Mouse (Mus musculus): ENCODE results near the gene Clca1. TPM values are rescaled to one million over a fixed set of nuclear protein-coding genes. Genes with fewer than 3 reads are reported as not detected.
"Not testable (repeated sequence)": the region's sequence is repeated elsewhere in the genome, so short reads cannot be mapped to it uniquely, and the experiment has no call there.

The Clca1 gene
- not detected for total RNA-seq (2021)
- long read RNA-seq, experiment 1: 0 reads
- long read RNA-seq, experiment 2: 0 reads

DNA sequence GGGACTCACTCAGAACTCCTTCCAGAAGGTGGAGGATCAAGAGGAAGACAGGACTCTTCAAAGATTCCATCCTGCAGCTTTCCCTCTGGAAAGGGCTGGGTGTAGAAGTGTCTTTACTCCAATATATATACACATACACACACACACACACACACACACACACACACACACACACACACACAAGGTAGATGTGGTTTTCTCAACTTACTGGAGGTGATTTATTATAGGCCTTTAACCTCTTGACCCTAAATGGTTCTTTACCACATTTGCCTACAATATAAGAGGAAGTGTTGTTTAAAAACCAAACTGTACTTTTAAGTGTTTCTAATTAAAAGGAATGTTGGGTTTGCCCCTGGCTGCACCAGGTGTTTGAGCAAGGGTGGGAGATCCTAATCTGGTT is at the start of gene Clca1:
Gene Clca1 (minus strand): TSS at position 101 of the 400 bp plus-strand sequence.
- no peak for DNase-seq

DNA sequence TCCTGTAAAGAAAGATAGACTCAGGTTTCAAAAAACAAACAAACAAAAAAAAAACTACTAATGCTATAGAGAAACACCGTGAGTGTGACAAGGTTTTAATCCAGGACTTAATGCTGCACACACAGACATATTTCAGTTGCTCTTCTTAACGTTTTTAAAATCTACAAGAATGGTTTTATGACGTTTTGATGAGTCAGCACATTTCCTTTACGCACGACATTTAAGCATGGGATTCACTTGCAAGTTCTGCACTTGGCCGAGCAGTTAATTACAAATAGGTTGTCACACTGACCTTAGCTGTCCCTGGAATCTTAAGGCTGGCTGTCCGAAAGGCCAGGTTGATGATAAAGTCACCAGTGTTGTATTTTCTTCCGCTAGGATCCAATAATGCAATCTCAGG is 48.3 kb upstream of the Clca1 start:
- no peak for DNase-seq

DNA sequence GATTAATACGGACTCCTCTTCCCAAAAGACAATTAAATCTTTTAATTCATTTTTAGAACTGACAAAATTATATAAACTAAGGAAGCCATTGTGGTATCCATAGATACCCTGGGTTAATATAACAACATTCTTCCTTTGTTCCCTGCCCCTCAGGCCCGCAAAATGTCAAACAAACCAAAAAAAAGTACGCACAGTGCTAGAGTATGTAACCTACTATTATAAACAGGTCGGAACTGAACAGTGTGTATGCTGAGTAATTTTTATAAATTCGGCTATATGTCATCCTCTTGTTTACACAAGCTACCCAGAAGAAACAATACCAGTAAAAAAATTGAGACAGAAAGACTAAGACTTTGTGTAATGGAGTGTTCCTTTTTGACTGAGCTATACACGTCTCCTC is 45.8 kb upstream of the Clca1 start:
- DNase-seq: no peak

DNA sequence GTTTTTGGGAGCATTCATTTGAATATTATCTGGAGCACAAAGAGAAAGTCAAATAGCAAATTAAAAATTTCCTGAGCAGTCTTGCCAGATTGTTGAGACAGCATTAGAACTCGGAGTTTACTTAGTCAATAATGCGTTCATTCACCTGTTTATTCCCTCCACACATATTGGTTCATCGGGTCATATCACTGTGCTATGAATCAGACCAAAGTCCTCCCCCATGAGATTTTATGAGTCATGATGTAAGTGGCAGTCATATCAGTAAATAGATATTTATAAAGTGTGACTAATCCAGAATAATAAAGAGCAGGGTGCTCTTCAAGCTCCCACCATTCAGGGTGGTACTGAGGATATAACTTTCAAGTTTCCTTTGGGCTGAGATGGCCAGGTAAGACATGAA is 39.8 kb upstream of the Clca1 start:
- no peak for DNase-seq

DNA sequence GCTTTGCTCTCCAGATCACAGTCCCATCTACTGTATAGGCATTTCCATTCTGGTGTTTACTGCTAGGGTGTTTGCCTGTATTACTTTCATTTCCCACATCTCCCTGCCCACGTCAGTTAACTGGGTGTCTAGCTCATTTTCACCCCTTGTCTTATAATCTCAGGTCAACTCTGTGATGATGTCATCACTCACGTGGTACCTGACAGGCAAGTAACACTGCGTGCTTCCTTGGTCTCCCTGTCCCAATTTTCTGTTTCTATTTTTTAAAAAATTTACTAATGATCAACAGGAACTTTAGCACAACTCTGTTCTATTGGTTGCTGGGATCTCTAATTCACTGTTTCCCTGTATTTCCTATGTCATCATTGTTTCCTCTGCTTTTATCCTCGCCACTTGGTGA is 36.4 kb upstream of the Clca1 start:
- DNase-seq: no peak

DNA sequence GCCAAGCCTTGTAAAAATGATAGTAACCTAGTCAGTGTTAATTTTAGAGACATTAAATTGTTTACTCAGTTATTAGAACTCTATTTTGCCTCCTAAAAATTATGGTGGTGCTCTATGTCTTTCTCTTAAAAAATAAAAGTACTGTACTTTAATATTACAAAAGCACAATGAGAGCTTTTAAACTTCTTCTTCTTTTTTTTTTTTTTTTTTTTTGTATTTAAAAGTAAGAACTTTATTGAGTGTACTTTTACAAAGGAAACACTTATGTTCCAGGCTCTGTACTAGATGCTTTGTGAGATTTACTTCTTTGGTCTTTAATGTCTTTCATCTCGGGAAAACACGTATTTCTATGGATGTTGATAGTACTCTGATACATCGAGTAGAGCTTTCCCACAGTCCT is 22.6 kb upstream of the Clca1 start:
- DNase-seq: not testable (repeated sequence)

DNA sequence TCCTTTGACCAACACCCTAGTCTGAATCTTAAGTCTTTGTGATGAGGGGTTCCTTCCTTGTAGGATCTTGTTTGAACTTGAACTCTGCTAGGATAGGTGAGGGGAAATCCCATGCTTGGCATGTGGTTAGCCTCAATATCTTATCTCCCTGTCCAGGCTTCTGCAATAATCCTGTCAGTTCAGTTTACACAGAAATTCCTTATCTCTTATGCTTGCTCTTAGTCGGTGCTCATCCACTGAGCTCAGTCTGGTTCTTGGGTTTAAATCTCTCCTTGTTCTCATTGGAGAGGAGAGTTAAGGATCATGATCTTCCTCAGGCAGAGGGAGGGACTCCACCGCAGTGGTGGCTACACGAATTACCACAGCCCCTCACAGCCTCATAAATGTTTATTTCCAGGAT is 17.2 kb upstream of the Clca1 start:
- no peak for DNase-seq

DNA sequence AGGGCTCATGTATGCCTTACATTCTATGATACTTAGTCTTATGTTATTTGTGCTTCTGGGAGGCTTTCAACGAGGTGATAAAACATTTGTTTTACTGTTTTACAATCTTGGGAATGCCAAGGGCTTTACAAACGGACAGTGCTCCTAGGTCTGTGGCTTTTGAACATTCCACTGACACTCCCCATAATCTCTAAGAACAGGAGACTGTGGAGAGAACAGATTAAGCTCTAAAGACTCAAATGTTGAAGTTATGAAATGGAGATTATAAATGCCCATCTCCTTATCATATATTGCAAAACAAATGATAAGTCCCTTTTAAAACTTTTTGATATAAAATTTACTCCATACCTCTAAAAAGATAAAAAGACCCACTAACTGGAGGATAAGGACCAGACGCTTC is 6.2 kb upstream of the Clca1 start:
- DNase-seq: no peak

DNA sequence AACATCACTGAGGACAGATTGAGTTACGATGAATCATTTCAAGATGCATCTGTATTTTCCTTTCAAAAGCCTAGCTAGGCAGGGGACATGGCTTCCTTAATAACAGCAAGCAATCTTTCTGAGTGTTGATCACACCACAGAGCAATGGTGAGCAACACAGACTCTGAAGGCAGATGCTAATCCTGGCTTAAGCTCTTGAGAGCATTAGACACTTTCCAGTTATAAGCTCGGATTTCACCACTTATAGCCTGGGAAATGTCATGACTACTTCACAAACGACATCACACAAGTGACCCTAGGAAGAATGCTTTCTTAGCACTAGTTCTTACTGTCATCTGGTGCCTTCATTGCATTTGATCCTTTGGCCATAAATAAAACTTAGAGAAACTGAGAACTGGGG is 4.5 kb downstream of the Clca1 start:
- DNase-seq: no peak

DNA sequence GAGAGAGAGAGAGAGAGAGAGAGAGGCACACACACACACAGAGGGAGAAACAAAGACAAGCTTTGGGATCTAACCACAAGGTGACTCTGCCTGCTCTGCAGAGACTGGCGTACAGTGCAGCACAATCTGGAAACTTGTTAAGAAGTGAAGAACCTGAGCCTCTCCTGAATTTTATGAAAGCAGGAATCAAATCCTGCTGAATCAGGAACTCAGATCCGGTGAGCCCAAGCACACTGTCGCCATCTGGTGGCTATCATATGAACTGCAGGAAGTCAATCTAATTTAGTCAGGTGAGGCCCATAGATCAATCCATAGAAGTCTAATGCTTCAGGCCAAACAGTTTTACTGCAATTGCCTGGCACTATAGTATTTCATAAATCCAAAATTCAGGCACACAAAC is 5.8 kb downstream of the Clca1 start:
- peak; percentile 37 to 50 for DNase-seq

DNA sequence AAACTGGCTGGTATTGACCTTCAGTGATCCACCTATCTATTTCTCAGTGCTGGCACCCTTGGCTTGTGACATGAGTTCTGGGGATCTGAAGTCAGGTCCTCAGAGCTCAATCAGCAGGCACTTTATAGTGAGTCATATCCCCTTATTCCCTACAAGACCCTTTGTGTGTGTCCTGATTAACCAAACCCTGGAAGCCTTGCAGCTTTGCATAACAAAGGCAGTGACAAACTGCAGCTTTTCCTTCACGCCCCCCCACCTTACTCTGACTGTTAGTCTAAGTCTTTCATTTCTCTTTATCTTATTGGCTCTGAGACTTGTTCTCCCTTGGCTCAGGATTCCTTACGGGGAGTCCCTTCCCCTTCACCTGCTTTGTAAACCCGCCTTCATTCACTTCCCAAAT is 14.8 kb downstream of the Clca1 start:
- no peak for DNase-seq

DNA sequence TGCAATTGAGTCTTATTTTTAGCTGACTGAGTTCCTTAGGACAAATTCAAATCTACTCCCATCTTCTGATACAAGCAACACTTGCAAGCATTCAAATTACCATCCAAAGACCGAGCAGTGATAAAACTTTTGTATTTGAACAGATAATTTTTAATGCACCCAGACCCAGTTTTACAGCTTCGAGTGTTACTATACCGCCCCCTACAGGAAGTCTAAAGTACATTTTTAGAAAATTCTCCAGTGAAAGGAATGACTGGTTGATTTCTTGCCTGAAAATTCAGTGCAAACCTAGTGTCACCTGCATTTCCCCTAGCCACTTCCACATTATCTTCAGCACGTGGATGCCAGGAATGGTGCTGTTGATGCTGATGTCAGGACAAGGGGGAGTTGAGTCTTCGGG is 28.2 kb downstream of the Clca1 start:
- DNase-seq: no peak

DNA sequence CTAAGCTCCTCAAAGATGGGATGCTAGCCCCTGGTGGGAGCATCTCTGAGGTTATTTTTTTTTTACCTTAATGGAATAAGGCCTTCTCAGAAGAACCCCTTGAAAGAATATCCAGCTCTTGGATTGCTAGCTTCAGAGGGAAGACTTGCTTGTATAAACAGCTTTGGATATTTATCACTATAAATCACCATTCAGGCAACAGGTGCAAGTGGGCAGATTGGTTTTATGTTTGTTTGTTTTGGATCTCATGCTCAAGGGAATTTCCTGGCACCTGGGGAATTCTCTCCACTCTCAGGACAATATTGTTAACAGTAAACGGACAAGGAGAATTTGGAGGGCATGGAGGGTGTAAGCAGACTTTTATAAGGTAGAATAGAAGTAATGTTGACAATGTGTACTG is 31.7 kb downstream of the Clca1 start:
- no peak for DNase-seq

DNA sequence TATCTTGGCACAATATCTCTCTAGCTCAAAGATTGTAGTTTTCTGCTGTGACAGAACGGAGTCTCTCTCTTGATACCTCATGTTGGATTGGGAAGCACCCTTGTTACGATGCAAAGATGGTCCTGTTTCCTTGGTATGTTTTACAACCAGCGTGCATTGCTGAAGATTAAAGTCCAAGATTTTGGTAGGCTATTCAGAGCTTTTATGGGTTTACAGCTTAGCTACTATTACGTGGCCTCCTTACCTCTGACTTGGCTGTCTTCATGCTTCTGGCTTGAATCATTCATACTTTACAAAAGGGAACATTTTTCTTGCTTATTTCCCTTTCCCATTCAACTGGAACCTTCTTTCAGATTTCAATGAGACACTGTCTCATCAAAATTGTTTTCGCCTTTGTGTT is 39.5 kb downstream of the Clca1 start:
- DNase-seq: no peak

DNA sequence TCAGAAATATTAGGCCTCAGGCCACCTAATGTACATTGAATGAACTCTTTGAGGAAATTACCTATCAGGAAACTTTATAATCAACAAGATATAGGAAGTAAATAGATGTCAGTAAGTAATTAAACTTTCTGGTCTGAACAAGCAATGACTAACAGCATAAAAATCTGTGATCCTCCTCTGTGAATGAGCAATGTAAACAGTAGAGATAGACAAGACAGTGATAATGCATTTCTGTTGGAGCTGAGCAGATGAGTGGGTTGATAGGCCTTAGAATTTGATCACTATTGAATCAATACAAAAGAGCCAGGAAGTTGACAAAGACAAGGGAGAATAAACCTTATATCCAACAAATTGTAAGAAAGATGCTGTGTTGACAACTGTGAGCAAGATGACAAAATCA is 40.0 kb downstream of the Clca1 start:
- DNase-seq: no peak

DNA sequence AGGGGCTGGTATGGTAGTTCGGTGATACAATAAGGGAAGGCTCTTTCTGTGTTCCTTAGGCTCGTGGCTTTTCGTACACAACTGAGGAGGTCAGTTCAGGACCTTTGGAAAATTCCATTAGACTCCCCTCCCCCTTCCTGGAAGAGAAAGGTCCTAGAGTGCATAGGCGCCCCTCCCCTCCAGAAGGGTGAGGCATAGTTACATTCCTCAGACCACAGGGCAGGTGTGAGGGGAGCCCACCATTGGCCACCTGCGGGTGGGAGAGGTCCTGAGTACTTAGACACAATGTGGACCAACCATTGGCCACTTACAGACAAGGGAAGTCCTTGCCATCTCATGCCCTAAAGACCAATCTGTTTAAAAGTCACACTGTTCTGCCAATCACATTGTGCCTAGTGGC is 46.7 kb downstream of the Clca1 start:
- no peak for DNase-seq

DNA sequence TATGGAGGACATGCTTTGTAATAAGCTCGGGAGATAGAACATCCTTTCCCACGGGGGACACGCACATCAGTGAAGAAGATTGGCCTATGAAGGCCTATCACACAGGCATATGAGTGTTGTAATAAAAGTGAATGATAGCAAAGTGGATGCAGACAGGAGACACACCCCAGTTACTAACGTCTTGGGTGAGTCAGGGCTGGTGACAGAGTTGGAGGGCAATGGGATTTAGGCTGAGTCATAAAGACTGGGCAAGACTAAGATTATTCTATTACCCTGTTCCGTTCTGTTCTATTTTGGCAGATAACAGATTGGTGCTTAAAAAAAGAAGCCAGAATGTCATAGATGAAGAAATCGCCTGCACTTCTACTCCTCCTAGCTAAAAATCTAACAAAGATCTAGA is 52.0 kb downstream of the Clca1 start:
- peak; percentile 35 to 41 for DNase-seq

DNA sequence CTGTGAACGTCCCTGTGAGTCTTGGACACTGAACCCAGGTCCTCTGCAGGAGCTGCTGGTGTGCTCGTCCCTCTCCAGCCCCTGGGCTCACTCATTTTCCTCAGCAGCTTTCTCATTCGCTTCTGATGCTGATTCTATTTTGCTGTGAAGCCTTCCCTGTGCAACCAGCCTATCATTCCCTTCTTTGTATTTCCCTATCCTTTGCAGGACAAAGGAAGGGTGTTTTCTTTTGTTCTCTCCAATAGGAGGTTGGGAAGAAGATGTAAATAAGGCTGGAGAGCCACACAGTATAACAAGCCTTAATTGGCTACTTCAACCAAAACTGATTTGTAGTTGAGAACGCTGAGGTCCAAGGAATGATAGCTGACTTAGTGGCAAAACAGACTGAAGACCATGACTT is 54.9 kb downstream of the Clca1 start:
- no peak for DNase-seq

DNA sequence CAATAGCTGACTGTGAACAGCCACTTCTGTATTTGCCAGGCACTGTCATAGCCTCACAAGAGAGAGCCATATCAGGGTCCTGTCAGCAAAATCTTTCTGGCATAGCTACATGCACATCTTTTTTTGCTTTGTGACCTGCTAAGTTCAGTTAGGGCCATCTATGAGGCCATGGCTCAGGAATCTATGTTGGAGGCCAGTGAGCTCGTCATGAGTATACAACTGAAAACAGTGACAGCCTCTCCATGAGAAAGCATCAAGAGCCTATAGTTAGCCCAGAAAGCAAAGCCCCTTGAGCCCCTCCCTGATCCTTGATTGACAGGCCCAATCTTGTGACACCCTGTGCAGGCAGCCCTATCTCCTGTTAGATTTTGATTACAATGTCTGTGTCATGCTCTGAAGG is 56.5 kb downstream of the Clca1 start:
- DNase-seq: no peak

DNA sequence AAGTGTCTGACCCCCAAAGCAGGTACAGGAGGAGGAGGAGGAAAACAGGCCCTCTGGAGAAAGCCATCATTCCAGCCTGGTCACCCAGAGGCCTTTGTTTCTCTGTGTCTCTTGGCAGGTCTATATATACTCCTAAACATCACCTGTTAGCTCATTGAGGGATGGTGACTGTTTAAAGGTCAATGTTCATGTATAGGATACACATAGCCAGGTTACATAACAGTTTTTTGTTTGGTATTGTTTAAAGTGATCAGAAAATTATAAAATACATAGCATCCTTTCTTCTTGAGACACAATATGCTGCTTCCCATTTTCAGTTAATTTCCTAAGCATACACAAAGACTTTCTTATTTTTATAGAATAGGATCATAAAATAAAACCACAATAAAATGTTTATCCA is 57.6 kb downstream of the Clca1 start, which contains the start of gene Clca4a:
Gene Clca4a (minus strand): TSS at position 101 of the 400 bp plus-strand sequence.
- no peak for DNase-seq

DNA sequence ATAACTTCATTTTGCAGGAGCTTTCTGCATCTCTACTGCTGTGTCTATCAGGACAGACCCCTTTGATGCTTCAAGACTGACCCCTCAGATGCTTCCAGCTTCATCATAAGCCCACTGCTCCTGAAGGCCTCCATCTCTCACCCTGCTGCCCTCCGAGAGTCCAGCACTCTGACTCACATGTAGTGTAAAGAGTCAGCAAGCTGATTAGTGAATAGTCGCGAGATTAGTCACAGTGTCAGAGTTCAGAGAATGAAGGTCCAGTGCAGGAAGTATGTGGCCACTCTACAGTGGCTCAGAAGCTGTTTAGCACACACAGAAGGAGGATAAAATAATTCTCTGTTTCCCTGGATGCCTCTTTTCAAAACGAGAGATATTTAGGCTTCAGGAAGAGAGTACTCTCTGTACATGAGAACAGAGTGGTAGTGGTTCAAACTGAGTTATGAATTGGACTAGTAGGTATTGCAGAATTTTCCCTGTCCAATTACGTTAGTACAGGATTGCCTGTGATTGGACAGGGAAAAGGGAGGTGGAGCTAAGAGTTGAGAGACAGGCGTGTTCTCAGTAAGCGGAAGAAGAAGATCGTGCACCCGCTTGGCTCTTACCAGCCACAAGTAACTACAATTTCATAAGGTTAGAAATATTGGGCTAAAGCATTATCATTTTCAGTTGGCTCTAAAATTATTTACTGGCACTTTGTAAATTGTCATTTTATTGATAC is 60.9 kb downstream of the Clca1 start:
- DNase-seq: peak; percentile 7 to 34

DNA sequence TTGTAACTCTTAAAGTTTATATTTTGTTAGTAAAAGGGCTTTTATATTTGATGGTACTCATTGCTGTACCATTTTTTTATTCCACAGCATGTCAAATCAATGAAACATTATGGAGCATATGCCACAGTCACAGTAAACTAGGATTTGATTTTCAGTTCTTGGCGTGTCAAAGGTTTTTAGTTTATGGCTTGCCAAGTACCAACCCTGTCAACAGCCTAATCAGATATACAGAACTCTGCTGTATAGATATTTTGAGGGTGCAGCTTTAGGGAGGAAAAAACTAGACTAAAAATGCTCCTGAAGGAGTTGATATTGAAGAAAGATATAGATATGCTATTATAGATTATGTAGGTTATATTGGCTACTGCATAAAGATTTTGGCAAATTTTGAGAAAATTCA is 62.8 kb downstream of the Clca1 start:
- DNase-seq: no peak

DNA sequence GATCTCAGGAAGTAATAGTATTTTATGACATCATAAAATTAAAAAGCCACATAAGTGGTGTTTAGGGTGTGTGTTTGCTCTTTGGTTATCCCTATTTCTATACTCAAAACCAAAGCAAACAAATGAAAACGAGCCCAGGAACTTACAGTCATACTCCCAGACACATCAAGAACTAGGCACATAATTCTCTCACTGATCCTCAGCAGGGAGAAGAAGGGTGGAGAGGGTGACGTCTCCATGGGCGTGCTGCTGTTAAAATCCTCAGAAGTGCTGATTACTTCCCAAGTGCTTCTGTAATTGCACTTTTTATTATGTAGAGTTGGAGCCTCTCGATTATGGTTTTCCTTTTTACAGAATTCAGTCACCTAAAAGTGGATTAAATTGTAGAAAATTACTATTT is 66.5 kb downstream of the Clca1 start:
- DNase-seq: no peak
